Mouse (Mus musculus) brain, embryonic 14.5 days (tissue): ENCODE measurements at regions not wholly inside any gene's neighbourhood (a gene's known extent, or its start where the extent isn't known, plus 50 kb on each side); places are given as distances from the start of the nearest gene placed in this dataset.

Source experiments
- CTCF ChIP-seq: fragments of 200-500 bp; IDR thresholded peaks from 2 replicates; pipeline ENCODE4 v1.5.1; 2012; ENCODE audit warnings: inconsistent platforms, mild to moderate bottlenecking, moderate library complexity, borderline replicate concordance; ENCODE audit not compliant: insufficient read depth, insufficient read length; ENCODE audit errors: extremely low read depth
- POLR2A ChIP-seq: fragments of 200-500 bp; IDR thresholded peaks from 2 replicates; pipeline ENCODE4 v1.6.1; 2012; ENCODE audit warnings: mild to moderate bottlenecking, inconsistent platforms, borderline replicate concordance; ENCODE audit not compliant: poor library complexity, insufficient read depth, insufficient read length, severe bottlenecking; ENCODE audit errors: extremely low read depth

GRCm38 (mm10) chr10:26556246-26556645, 180.5 kb upstream of the L3mbtl3 start:
- TF ChIP-seq CTCF (no peak), POLR2A (no peak)
